Mouse (Mus musculus): ENCODE results near the gene Lrrc43.
A peak's percentile ranks its signal among the peaks of the same experiment; 100 is the strongest.
"Not testable (repeated sequence)": the region's sequence is repeated elsewhere in the genome, so short reads cannot be mapped to it uniquely, and the experiment has no call there.

Lrrc43 gene

GRCm38 (mm10) chr5:123489112-123489785 lies at the start of gene Lrrc43, which contains the start of gene Il31:
Gene Lrrc43 (plus strand): TSS chr5:123489305.
Gene Il31 (minus strand): TSS chr5:123489489.
- peak; percentile 80 for DNase-seq (ENCODE audit: low read depth, low spot score)

- DNase-seq (ENCODE audit: low read depth, low spot score) = no peak
These were observed 49.8 kb upstream of the Lrrc43 start for GRCm38 (mm10) chr5:123439312-123439711.

- no peak for DNase-seq (ENCODE audit: low read depth, low spot score)
These were observed 49.2 kb upstream of the Lrrc43 start for GRCm38 (mm10) chr5:123439941-123440340.

GRCm38 (mm10) chr5:123440664-123441063 lies 48.4 kb upstream of the Lrrc43 start:
- no peak for DNase-seq (ENCODE audit: low read depth, low spot score)

- no peak for DNase-seq (ENCODE audit: low read depth, low spot score)
These were observed 46.8 kb upstream of the Lrrc43 start for GRCm38 (mm10) chr5:123442283-123442682.

- DNase-seq (ENCODE audit: low read depth, low spot score) = peak; percentile 77
These were observed 45.0 kb upstream of the Lrrc43 start for GRCm38 (mm10) chr5:123444069-123444468.

GRCm38 (mm10) chr5:123444849-123445334 lies 44.2 kb upstream of the Lrrc43 start:
- DNase-seq (ENCODE audit: low read depth, low spot score) = no peak

- no peak for DNase-seq (ENCODE audit: low read depth, low spot score)
These were observed 37.2 kb upstream of the Lrrc43 start for GRCm38 (mm10) chr5:123451886-123452285.

GRCm38 (mm10) chr5:123461420-123461819 lies 27.7 kb upstream of the Lrrc43 start:
- no peak for DNase-seq (ENCODE audit: low read depth, low spot score)

- DNase-seq (ENCODE audit: low read depth, low spot score) = no peak
These were observed 24.5 kb upstream of the Lrrc43 start for GRCm38 (mm10) chr5:123464638-123465037.

- DNase-seq (ENCODE audit: low read depth, low spot score) = peak; percentile 10
These were observed 18.2 kb upstream of the Lrrc43 start for GRCm38 (mm10) chr5:123470784-123471400.

GRCm38 (mm10) chr5:123473817-123474216 lies 15.3 kb upstream of the Lrrc43 start:
- DNase-seq (ENCODE audit: low read depth, low spot score) = no peak

- no peak for DNase-seq (ENCODE audit: low read depth, low spot score)
These were observed 1.3 kb upstream of the Lrrc43 start for GRCm38 (mm10) chr5:123487659-123488395.

GRCm38 (mm10) chr5:123489935-123490334 lies 830 bp downstream of the Lrrc43 start:
- peak; percentile 45 for DNase-seq (ENCODE audit: low read depth, low spot score)

- no peak for DNase-seq (ENCODE audit: low read depth, low spot score)
These were observed 10.6 kb downstream of the Lrrc43 start for GRCm38 (mm10) chr5:123499717-123500116.

- no peak for DNase-seq (ENCODE audit: low read depth, low spot score)
These were observed 12.9 kb downstream of the Lrrc43 start for GRCm38 (mm10) chr5:123501973-123502372.

GRCm38 (mm10) chr5:123507936-123508723 lies 19.0 kb downstream of the Lrrc43 start:
- DNase-seq (ENCODE audit: low read depth, low spot score) = peak; percentile 97

GRCm38 (mm10) chr5:123508921-123509320 lies 19.8 kb downstream of the Lrrc43 start:
- no peak for DNase-seq (ENCODE audit: low read depth, low spot score)

- no peak for DNase-seq (ENCODE audit: low read depth, low spot score)
These were observed 21.1 kb downstream of the Lrrc43 start, which contains the start of gene B3gnt4 for GRCm38 (mm10) chr5:123510160-123510559. Gene B3gnt4 (plus strand): TSS chr5:123510460.

GRCm38 (mm10) chr5:123511426-123511825 lies 22.3 kb downstream of the Lrrc43 start:
- DNase-seq (ENCODE audit: low read depth, low spot score) = not testable (repeated sequence)

- DNase-seq (ENCODE audit: low read depth, low spot score) = no peak
These were observed 23.0 kb downstream of the Lrrc43 start for GRCm38 (mm10) chr5:123512102-123512501.
